Mouse (Mus musculus): Measurements from ENCODE around the gene Dcdc2c. TPM values are rescaled to one million over a fixed set of nuclear protein-coding genes. Genes with fewer than 3 reads are reported as not detected.

The Dcdc2c gene
- polyA plus RNA-seq, 1 experiment from 2014 or later, result 0.07 TPM

DNA sequence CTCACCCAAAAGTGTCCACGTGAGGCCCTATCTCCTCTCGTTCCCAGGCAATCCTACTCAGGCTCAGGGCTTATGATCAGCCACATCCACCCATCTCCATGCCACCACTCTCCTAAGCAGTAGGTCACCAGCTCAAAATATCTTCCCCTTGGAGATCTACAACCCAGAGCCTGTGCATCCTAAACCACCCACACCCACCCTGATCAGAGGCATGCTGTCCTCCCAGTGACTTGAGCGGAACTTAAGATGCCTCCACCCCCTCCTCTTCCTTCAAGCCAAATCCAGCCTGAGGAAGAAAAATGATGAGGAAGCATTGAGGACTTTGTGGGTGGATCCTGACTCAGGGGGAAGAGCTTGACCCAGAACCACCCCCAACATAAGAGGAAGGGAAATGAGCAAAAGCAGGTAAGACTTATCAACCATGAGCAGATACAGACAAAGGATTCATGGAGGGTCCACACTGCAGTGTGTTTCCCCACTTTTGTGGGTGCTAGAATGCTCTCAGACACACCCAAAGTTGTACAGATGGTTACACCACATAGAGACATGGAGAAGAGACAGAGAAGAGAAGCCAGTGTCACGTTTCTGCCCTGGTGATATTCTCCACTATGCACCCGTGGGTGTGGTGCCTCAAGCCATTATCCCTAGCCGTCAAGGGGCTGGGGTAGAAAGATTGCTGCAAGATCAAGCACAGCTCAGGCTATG, 23.3 kb upstream of the Dcdc2c start:
- WGBS (ENCODE audit: insufficient replicate concordance), result 41% methylated on average over 6 of the region's 6 CpGs
- no peak for DNase-seq
- Histone ChIP-seq H3K9ac (no peak overlapping the region), H3K4me1 (replicated peaks) (no peaks in the 10 kb centered on the region), H3K4me2 (no peak overlapping the region), H3K36me3 (no peaks in the 10 kb centered on the region), H3K27ac (no peak overlapping the region), H3K27me3 (no peaks in the 10 kb centered on the region), H3K9me3 (replicated peaks) (no peaks in the 10 kb centered on the region), H3K4me3 (replicated peaks) (no peak overlapping the region)
- no peak for ATAC-seq (ENCODE audit: low read depth)

DNA sequence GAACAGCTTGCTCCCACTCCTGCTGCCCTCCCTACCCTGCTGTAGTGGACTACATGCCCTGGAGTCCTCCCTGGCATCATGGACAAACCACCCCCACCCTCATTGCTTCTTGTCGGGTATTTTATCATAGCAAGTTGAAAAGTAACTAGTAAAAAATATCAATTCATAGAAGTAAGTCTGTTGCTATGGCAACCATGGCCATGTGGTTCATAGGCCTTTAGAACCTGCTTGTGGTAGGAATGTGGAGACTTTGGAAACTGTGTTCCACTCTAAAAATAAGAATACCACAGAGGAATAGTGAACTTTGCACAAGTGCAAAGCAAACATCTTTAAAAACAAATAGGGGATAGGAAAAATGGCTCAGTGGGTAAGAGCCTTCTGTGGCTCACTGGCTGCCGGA, 20.0 kb upstream of the Dcdc2c start:
- WGBS (ENCODE audit: insufficient replicate concordance), result 65% methylated on average over 2 of the region's 2 CpGs
- Histone ChIP-seq H3K4me1 (replicated peaks) (no peaks in the 10 kb centered on the region), H3K27me3 (no peaks in the 10 kb centered on the region), H3K27ac (no peak overlapping the region), H3K4me2 (no peak overlapping the region), H3K4me3 (replicated peaks) (no peak overlapping the region), H3K36me3 (no peaks in the 10 kb centered on the region), H3K9me3 (replicated peaks) (no peaks in the 10 kb centered on the region), H3K9ac (no peak overlapping the region)
- ATAC-seq (ENCODE audit: low read depth) (no peak), DNase-seq (no peak)

DNA sequence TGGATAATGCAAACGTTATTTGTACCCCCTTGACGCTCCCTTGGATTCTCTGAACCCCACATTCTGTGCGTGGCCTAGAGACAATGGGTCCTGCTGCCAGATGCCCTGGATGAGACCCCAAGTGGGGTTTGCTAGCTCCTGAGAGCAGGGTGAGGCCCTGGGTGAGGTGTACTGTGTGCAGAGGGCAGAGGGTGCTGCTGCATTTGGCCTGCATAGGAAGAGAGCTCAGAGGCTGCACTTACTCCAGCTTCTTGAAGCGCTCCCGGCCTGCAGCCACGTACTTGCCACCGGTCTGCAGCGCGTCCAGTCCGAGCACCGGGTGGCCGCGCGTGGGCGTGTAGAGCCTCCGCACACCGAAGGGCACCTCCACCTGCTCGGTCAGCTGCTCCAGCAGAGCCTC, 424 bp downstream of the Dcdc2c start:
- H3K9me3 ChIP-seq (replicated peaks), result no peaks in the 10 kb centered on the region
- H3K4me3 ChIP-seq (replicated peaks), result no peak overlapping the region
- no peak overlapping the region for H3K4me2 ChIP-seq
- H3K27ac ChIP-seq, result no peak overlapping the region
- no peak overlapping the region for H3K9ac ChIP-seq
- H3K4me1 ChIP-seq (replicated peaks), result no peaks in the 10 kb centered on the region
- no peaks in the 10 kb centered on the region for H3K36me3 ChIP-seq
- peaks cover 7% of the 10 kb centered on the region; the same call in 1 of the 2 replicates for H3K27me3 ChIP-seq
- ATAC-seq (ENCODE audit: low read depth) (no peak), DNase-seq (no peak)
- 59% methylated on average over 18 of the region's 18 CpGs for WGBS (ENCODE audit: insufficient replicate concordance)

DNA sequence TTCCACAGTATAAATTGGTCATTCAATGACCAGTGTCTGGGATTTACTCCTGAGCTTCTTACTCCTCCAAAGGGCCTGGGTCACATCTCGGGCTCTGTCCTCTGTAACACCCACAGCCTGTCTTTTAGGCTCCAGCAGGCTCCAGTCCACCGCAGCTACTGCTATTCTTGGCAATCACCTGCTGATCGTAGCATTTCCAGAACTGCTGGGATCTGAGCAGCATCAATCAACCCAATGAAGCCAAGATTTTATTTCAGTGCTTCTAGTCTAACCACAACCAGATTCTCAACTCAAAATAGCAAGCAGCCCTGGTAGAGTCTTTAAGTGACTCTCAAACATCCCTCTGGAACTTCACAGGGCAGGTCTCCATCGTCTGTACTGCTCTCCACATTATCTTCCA, 3.3 kb downstream of the Dcdc2c start:
- H3K36me3 ChIP-seq, result no peaks in the 10 kb centered on the region
- no peak overlapping the region for H3K27ac ChIP-seq
- WGBS (ENCODE audit: insufficient replicate concordance), result 52% methylated on average over 4 of the region's 4 CpGs
- no peak overlapping the region for H3K4me3 ChIP-seq (replicated peaks)
- no peaks in the 10 kb centered on the region for H3K9me3 ChIP-seq (replicated peaks)
- no peak overlapping the region for H3K9ac ChIP-seq
- ATAC-seq (ENCODE audit: low read depth) (no peak), DNase-seq (no peak)
- H3K27me3 ChIP-seq, result peaks cover 7% of the 10 kb centered on the region; the same call in 1 of the 2 replicates
- no peaks in the 10 kb centered on the region for H3K4me1 ChIP-seq (replicated peaks)
- H3K4me2 ChIP-seq, result no peak overlapping the region

DNA sequence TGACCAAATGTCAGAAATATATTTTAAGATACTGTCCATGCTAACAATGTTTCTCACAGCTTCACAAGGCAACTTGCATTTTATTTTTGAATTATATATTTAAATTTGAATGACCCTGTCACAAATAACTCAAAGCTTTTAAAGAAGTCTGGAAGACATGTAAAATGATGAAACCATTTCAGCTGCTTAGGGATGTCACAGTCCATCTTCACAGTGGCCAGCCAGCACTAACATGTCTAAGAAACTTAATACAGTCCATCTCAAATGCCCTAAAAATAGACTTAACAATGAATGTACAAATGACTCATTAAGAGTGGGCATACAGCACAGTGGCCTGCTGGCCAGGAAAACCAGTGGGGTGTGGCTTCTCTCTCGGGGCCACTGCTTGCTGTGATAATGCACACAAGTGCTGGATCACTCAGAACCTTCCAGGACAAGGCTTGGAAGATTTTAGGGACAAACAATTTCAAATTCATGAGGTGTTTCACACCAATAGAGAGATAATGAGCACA, 37.9 kb downstream of the Dcdc2c start:
- H3K4me2 ChIP-seq, result no peak overlapping the region
- H3K4me3 ChIP-seq (replicated peaks), result no peak overlapping the region
- ATAC-seq (ENCODE audit: low read depth) (no peak), DNase-seq (no peak)
- no peaks in the 10 kb centered on the region for H3K36me3 ChIP-seq
- no peak overlapping the region for H3K9ac ChIP-seq
- no peaks in the 10 kb centered on the region for H3K27me3 ChIP-seq
- H3K9me3 ChIP-seq (replicated peaks), result no peaks in the 10 kb centered on the region
- WGBS (ENCODE audit: insufficient replicate concordance), result 18% methylated on average over 1 of the region's 1 CpGs
- no peaks in the 10 kb centered on the region for H3K4me1 ChIP-seq (replicated peaks)
- H3K27ac ChIP-seq, result no peak overlapping the region

DNA sequence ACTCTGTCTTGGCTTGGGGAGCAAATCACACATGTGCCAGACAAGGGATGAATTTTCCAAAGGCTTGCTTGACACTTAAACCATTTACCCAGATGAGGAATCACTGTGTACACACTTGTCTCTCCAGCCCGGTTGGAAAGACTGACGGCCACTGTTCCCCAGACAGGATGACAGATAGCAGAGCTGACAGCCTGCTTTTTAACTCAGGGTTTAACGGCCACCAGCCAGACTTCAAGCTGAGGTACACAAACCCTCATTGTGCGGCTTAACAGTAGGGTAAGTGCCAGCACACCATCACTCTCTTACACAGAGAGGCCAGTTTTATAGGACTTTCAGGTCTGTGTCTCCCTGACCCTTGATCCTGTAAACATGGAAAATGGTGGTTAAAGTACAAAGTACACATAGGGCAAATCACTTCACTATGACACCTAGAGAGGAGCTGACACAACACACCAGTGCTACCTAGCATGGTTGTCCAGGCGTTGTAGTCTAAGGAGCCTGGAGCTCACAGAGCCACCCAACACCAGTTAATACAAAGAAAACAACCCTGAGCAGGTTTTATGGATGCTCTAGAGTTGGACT, 42.4 kb downstream of the Dcdc2c start:
- DNase-seq (no peak), ATAC-seq (ENCODE audit: low read depth) (no peak)
- Histone ChIP-seq H3K4me3 (replicated peaks) (no peak overlapping the region), H3K9me3 (replicated peaks) (no peaks in the 10 kb centered on the region), H3K4me2 (no peak overlapping the region), H3K9ac (no peak overlapping the region), H3K4me1 (replicated peaks) (no peaks in the 10 kb centered on the region), H3K27me3 (no peaks in the 10 kb centered on the region), H3K36me3 (no peaks in the 10 kb centered on the region), H3K27ac (no peak overlapping the region)
- WGBS (ENCODE audit: insufficient replicate concordance), result 42% methylated on average over 5 of the region's 5 CpGs

DNA sequence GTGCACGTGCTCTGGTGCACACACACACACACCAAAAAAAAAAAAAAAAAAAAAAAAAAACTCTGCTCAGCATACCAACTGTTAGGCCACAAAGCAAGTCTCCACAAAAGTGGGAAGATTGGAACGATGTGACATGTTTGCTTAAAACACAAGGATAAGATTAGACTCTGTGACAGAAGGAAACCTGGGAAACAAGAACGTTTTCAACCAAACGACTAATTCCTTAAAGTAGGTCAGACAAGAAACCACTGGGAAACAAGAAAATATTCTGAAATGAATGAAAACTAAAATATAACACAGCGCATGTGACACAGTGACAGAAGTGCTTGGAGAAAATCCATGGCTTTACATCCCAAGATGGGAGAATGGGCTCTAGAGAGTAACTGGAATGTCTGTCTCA, 57.9 kb downstream of the Dcdc2c start:
- ATAC-seq (ENCODE audit: low read depth) (no peak), DNase-seq (no peak)
- Histone ChIP-seq H3K9ac (no peak overlapping the region), H3K27me3 (no peaks in the 10 kb centered on the region), H3K27ac (no peak overlapping the region), H3K36me3 (no peaks in the 10 kb centered on the region), H3K9me3 (replicated peaks) (no peaks in the 10 kb centered on the region), H3K4me2 (no peak overlapping the region), H3K4me3 (replicated peaks) (no peak overlapping the region), H3K4me1 (replicated peaks) (no peaks in the 10 kb centered on the region)
- WGBS (ENCODE audit: insufficient replicate concordance), result 65% methylated on average over 5 of the region's 5 CpGs

DNA sequence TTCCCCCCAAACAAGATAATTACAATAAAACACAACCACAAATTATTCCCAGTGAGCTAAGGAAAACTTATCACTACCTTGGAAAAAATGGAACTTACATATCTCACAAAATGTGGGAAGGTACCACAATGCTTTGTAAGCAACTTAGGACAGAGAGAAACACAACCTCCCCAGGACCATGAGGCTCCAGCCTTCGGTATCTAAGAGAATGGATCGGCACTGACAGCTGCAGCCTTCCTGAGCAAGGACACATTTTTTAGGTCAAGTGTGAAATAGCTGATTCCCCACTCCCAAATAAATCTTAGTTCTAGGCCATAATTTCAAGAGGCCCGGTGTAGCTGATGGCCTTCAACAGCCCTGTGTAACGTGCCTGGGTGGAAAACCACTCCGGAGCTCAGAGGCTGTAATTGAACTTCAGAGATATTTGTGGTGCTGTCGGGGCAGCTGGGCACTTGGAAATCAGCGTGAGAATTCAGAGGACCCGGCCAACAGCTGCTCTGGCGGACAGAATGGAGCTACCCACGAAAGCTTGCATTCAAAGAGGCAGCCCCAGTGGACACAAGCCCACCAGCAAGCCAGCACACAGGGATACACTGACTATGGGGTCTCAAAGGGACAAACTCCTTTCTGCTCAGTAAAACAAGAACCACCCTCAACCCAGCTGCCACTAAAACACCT, 69.6 kb downstream of the Dcdc2c start:
- no peaks in the 10 kb centered on the region for H3K4me1 ChIP-seq (replicated peaks)
- 64% methylated on average over 10 of the region's 10 CpGs for WGBS (ENCODE audit: insufficient replicate concordance)
- no peak overlapping the region for H3K4me2 ChIP-seq
- H3K27me3 ChIP-seq, result no peaks in the 10 kb centered on the region
- DNase-seq (no peak), ATAC-seq (ENCODE audit: low read depth) (no peak)
- no peak overlapping the region for H3K9ac ChIP-seq
- no peak overlapping the region for H3K27ac ChIP-seq
- H3K4me3 ChIP-seq (replicated peaks), result no peak overlapping the region
- H3K36me3 ChIP-seq, result no peaks in the 10 kb centered on the region
- no peaks in the 10 kb centered on the region for H3K9me3 ChIP-seq (replicated peaks)

DNA sequence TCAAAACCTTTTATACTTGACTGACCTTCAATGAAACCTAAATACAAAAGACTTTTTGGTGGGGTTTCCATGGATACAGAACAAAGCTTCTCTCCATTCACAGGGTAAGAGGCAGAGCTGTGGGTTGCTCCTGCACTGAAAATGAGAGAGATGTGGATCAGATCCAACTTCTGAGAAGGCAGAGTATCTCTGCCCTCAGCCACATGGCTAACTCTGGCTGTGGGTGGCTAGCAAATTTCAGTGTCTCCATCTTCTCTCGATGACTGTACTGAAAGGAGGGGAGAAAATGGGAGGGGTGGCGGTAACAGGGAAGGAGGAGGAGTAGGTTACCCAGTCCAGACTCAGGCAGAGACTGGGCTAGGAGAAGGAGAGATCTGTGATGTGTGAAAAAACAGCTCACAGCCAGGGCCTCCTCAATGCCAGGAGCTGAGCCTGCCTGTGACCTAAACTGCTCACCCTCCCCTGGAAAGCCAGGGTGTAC, 91.2 kb downstream of the Dcdc2c start:
- Histone ChIP-seq H3K27ac (no peak overlapping the region), H3K27me3 (no peaks in the 10 kb centered on the region), H3K9me3 (replicated peaks) (no peaks in the 10 kb centered on the region), H3K4me3 (replicated peaks) (no peak overlapping the region), H3K4me1 (replicated peaks) (no peaks in the 10 kb centered on the region), H3K4me2 (no peak overlapping the region), H3K36me3 (no peaks in the 10 kb centered on the region), H3K9ac (no peak overlapping the region)
- WGBS (ENCODE audit: insufficient replicate concordance), result 63% methylated on average over 2 of the region's 2 CpGs
- DNase-seq (no peak), ATAC-seq (ENCODE audit: low read depth) (no peak)

DNA sequence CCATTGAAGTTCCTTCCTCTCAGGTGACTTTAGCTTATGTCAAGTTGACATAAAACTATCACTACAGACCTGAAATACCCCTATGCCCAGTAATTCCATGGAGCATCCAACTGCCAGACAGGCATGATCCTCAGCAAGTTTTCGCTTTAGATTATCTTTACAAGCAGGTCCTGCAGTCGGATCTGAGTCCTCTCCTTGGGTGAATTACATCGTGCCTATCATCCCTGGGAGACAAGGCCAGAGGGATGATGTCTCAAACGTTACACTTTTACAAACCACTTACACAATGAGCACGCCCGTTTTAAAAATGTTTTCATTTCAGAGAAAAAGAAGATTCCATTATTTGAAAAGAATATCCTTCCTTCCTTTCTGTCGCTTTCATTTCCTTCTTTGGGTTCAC, 91.7 kb downstream of the Dcdc2c start:
- Histone ChIP-seq H3K9me3 (replicated peaks) (no peaks in the 10 kb centered on the region), H3K4me1 (replicated peaks) (no peaks in the 10 kb centered on the region), H3K27me3 (no peaks in the 10 kb centered on the region), H3K4me2 (no peak overlapping the region), H3K4me3 (replicated peaks) (no peak overlapping the region), H3K36me3 (no peaks in the 10 kb centered on the region), H3K9ac (no peak overlapping the region), H3K27ac (no peak overlapping the region)
- DNase-seq (no peak), ATAC-seq (ENCODE audit: low read depth) (no peak)
- 59% methylated on average over 7 of the region's 7 CpGs for WGBS (ENCODE audit: insufficient replicate concordance)

DNA sequence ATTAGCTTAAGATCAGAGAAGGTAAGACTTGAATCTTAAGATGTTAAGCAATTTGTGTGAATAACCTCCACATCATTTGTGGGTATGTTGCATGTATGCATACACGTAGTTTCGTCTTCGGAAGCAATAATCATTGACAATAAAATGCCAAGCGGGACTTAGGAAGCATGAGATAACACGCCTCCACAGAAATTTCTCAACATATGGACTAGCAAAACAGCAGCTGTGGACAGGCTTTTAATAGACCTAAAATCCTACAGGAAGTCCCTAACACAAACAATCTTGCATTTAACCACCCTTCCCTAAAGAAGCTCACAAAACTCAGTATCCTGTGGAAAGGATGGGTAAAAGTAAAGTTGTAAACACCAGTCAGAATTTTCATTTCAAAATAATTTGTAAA, 93.4 kb downstream of the Dcdc2c start:
- no peaks in the 10 kb centered on the region for H3K4me1 ChIP-seq (replicated peaks)
- H3K27me3 ChIP-seq, result no peaks in the 10 kb centered on the region
- H3K4me3 ChIP-seq (replicated peaks), result no peak overlapping the region
- H3K9ac ChIP-seq, result no peak overlapping the region
- H3K4me2 ChIP-seq, result no peak overlapping the region
- DNase-seq (no peak), ATAC-seq (ENCODE audit: low read depth) (no peak)
- H3K27ac ChIP-seq, result no peak overlapping the region
- no peaks in the 10 kb centered on the region for H3K36me3 ChIP-seq
- no peaks in the 10 kb centered on the region for H3K9me3 ChIP-seq (replicated peaks)
- WGBS (ENCODE audit: insufficient replicate concordance), result 72% methylated on average over 5 of the region's 5 CpGs

All from liver, embryonic 13.5 days (tissue).